Mouse (Mus musculus) liver, embryonic 15.5 days (tissue): ENCODE measurements at regions not wholly inside any gene's neighbourhood (a gene's known extent, or its start where the extent isn't known, plus 50 kb on each side); places are given as distances from the start of the nearest gene placed in this dataset.

Experiments
- ATAC-seq: fragments of 200-750 bp; cut with Nextera tagmentation; 2 replicates; pipeline ENCODE4 v1.8.0; 2017; ENCODE audit warnings: moderate number of reproducible peaks, mild to moderate bottlenecking, moderate library complexity; ENCODE audit not compliant: insufficient read depth
- H3K27ac ChIP-seq: fragments of 300-500 bp; sonication (generic); replicated peaks from 2 replicates; pipeline ENCODE4 v1.5.1; 2015; ENCODE audit warnings: mild to moderate bottlenecking, inconsistent platforms
- H3K27me3 ChIP-seq: fragments of 300-500 bp; sonication (generic); 2 replicates; pipeline ENCODE4 v1.6.1; 2015; ENCODE audit warnings: mild to moderate bottlenecking, inconsistent platforms
- H3K36me3 ChIP-seq: fragments of 300-500 bp; sonication (generic); replicated peaks from 2 replicates; pipeline ENCODE4 v1.6.1; 2015; ENCODE audit warnings: moderate library complexity, mild to moderate bottlenecking, inconsistent platforms
- H3K4me1 ChIP-seq: fragments of 300-500 bp; sonication (generic); replicated peaks from 2 replicates; pipeline ENCODE4 v1.6.1; 2015; ENCODE audit warnings: inconsistent platforms
- H3K4me2 ChIP-seq: fragments of 300-500 bp; sonication (generic); 2 replicates; pipeline ENCODE4 v1.6.1; 2015; ENCODE audit warnings: moderate library complexity, mild to moderate bottlenecking, inconsistent platforms
- H3K4me3 ChIP-seq: fragments of 300-500 bp; sonication (generic); replicated peaks from 2 replicates; pipeline ENCODE4 v1.5.1; 2015; ENCODE audit warnings: mild to moderate bottlenecking, inconsistent platforms
- H3K9ac ChIP-seq: fragments of 300-500 bp; sonication (generic); 2 replicates; pipeline ENCODE4 v1.6.1; 2015; ENCODE audit warnings: moderate library complexity, mild to moderate bottlenecking, inconsistent platforms
- H3K9me3 ChIP-seq: fragments of 300-500 bp; sonication (generic); replicated peaks from 2 replicates; pipeline ENCODE4 v1.6.1; 2016; ENCODE audit warnings: inconsistent platforms
- WGBS: fragments of 180-500 bp; shearing (Covaris S2); methylation state at CpG from one replicate; pipeline ENCODE4 v1.1.7; 2015; ENCODE audit warnings: mixed read lengths; ENCODE audit not compliant: insufficient replicate concordance; 5-methylcytosine and 5-hydroxymethylcytosine counted together

DNA sequence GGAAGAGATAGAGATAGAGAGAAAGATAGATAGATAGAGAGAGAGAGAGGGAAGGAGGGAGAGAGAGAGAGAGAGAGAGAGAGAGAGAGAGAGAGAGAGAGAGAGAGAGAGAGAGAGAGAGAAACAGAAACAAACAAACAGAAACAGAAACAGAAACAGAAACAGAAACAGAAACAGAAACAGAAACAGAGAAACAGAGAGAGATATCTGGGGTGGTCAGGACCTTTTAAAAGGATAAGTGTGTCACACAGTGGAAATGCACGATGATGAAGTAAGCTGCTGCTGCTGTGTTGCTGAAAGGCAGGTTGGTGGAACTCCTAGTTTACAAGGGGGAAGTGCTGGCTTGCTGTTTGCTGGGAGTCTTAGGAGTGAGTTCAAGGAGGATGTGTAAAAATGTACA lies 254.8 kb downstream of the Tbl1xr1 start:
- Histone ChIP-seq H3K27ac (no peak overlapping the region), H3K36me3 (no peaks in the 10 kb centered on the region), H3K27me3 (no peaks in the 10 kb centered on the region), H3K9me3 (no peaks in the 10 kb centered on the region), H3K4me3 (no peak overlapping the region), H3K4me1 (no peaks in the 10 kb centered on the region), H3K4me2 (no peak overlapping the region), H3K9ac (no peak overlapping the region)
- no peak for ATAC-seq
- 58% methylated on average over 1 of the region's 1 CpGs for WGBS
